Comparison of ENCODE assay signal across 28 mouse cellular contexts in the genomic region with DNA sequence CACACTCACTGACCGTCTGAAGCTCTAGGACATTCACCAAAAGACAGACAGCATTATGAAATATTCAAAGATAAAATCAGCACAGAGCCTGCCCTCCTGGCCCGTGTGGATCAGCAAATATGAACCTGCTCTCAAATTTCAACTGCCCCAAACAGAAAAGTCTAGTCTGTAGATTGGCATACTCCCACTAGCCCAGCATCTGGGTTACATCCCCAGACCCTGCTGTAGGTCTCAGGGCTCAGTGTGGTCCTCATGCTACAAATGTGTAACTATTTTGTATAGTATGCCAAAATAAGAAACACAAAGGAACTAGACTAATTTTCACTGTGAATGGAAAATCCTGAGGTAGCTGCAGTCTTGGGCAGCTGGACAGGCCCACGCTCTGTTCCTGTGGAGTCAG. TPM values are rescaled to one million over a fixed set of nuclear protein-coding genes. Genes with fewer than 3 reads are reported as not detected.
"Had no signal": no experiment of that assay in that cellular context is flagged by ENCODE, and none has a peak within 500 bp of the region (broad histone marks: within the 10 kb centered on the region; RNA-seq: fewer than 3 reads in every experiment).

No protein-coding gene starts in this region.

- H3K27me3 ChIP-seq: embryonic facial prominence, embryonic 12.5 days; embryonic facial prominence, embryonic 13.5 days; embryonic facial prominence, embryonic 15.5 days; forebrain, embryonic 12.5 days; forebrain, embryonic 13.5 days; forebrain, embryonic 15.5 days had no signal

- H3K4me1 ChIP-seq: forebrain, embryonic 12.5 days; forebrain, embryonic 13.5 days; forebrain, embryonic 15.5 days had no signal

- H3K4me2 ChIP-seq: embryonic facial prominence, embryonic 12.5 days; embryonic facial prominence, embryonic 13.5 days; embryonic facial prominence, embryonic 15.5 days; forebrain, embryonic 12.5 days; forebrain, embryonic 13.5 days; forebrain, embryonic 15.5 days had no signal

- H3K9me3 ChIP-seq: embryonic facial prominence, embryonic 10.5 days; embryonic facial prominence, embryonic 12.5 days; embryonic facial prominence, embryonic 13.5 days; embryonic facial prominence, embryonic 15.5 days; forebrain, embryonic 10.5 days; forebrain, embryonic 12.5 days; forebrain, embryonic 15.5 days had no signal

- H3K4me3 ChIP-seq: embryonic facial prominence, embryonic 10.5 days; embryonic facial prominence, embryonic 12.5 days; embryonic facial prominence, embryonic 13.5 days; embryonic facial prominence, embryonic 15.5 days; erythroblast, embryonic 14.5 days; forebrain, embryonic 10.5 days; forebrain, embryonic 12.5 days; forebrain, embryonic 13.5 days; forebrain, embryonic 15.5 days; gastrocnemius, adult 2 months had no signal

- H3K36me3 ChIP-seq: embryonic facial prominence, embryonic 10.5 days; embryonic facial prominence, embryonic 12.5 days; embryonic facial prominence, embryonic 13.5 days; embryonic facial prominence, embryonic 15.5 days; forebrain, embryonic 10.5 days; forebrain, embryonic 12.5 days; forebrain, embryonic 15.5 days had no signal

- H3K27ac ChIP-seq: embryonic facial prominence, embryonic 10.5 days; embryonic facial prominence, embryonic 12.5 days; embryonic facial prominence, embryonic 13.5 days; embryonic facial prominence, embryonic 15.5 days; forebrain, embryonic 10.5 days; forebrain, embryonic 12.5 days; forebrain, embryonic 13.5 days; forebrain, embryonic 15.5 days; gastrocnemius, adult 2 months had no signal

- ATAC-seq: forebrain, embryonic 13.5 days; forebrain, embryonic 14.5 days; forebrain, embryonic 15.5 days; forebrain, embryonic 16.5 days; forebrain, postnatal 0 days had no signal

- DNase-seq: cerebellum, adult 18-20 months; cerebellum, adult 2 months; cerebellum, adult 8-10 months; cerebellum, adult 9-10 months; cerebellum, adult 9-11 months; cerebellum, postnatal 10 days; cerebellum, postnatal 14 days; cerebellum, postnatal 25 days; cerebellum, postnatal 36 days; embryo, embryonic 11 days; forebrain, postnatal 0 days; gastrocnemius, adult 2 months; gastrocnemius, postnatal 10 days; gastrocnemius, postnatal 14 days; gastrocnemius, postnatal 25 days; gastrocnemius, postnatal 36 days; heart, adult 18-20 months had no signal

- H3K9ac ChIP-seq: embryonic facial prominence, embryonic 12.5 days; embryonic facial prominence, embryonic 13.5 days; embryonic facial prominence, embryonic 15.5 days; forebrain, embryonic 12.5 days; forebrain, embryonic 13.5 days; forebrain, embryonic 15.5 days; forebrain, postnatal 0 days had no signal

RNA-seq across cellular contexts. Expression of gene Enpep, which starts 37.0 kb away (rescaled TPM):
- polyA plus RNA-seq: erythroblast, embryonic 14.5 days; forebrain, embryonic 10.5 days had no signal
